Mouse (Mus musculus) ES-E14 (cell line): Measurements from ENCODE around the gene Nubp2.

Experiments
- CHD2 ChIP-seq: IDR thresholded peaks from 2 replicates; pipeline ENCODE4 v1.6.1; 2014; ENCODE audit warnings: mild to moderate bottlenecking, low read depth, low read length, inconsistent platforms
- HCFC1 ChIP-seq: IDR thresholded peaks from 2 replicates; pipeline ENCODE4 v1.6.1; 2012; ENCODE audit warnings: low read length, inconsistent platforms, borderline replicate concordance; ENCODE audit not compliant: insufficient read depth
- ZNF384 ChIP-seq: IDR thresholded peaks from 2 replicates; pipeline ENCODE4 v1.6.1; 2012; ENCODE audit warnings: low read depth, low read length, inconsistent platforms

DNA sequence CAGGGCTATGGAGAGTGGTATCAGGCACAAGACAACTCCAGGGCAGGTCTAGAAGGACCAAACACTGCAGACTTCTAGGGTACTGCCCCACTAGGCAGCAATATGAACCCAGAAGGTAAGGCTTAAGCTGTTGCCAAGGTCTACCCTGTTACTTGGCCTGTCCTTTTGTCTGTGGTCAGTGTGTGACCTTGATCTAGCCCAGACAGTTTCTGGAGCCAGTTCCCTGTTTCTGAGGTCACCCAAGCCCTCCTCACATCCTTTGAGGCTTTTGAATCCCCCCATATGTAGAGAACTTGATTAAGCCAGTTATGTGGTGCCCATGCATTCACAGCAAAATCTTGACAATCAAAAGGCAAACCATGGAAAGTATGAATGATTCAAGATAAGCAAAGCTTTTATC lies 49.5 kb upstream of the Nubp2 start:
- TF ChIP-seq CHD2 (no peak), HCFC1 (no peak), ZNF384 (no peak)
